Mouse (Mus musculus) heart, embryonic 11.5 days (tissue): ENCODE data around the gene Mcpt9. TPM values are rescaled to one million over a fixed set of nuclear protein-coding genes. Genes with fewer than 3 reads are reported as not detected.
"Not testable (repeated sequence)": the region's sequence is repeated elsewhere in the genome, so short reads cannot be mapped to it uniquely, and the experiment has no call there.

Experiments used
- ATAC-seq: fragments of 200-750 bp; cut with Nextera tagmentation; replicated peaks from 2 replicates; pipeline ENCODE4 v1.8.0; 2017; ENCODE audit warnings: moderate library complexity; ENCODE audit not compliant: insufficient number of reproducible peaks, low FRiP score, low TSS enrichment
- H3K27ac ChIP-seq: fragments of 300-500 bp; sonication (generic); 2 replicates; pipeline ENCODE4 v1.5.1; 2014; ENCODE audit warnings: mild to moderate bottlenecking, low read depth, low read length
- H3K27me3 ChIP-seq: fragments of 300-500 bp; sonication (generic); 2 replicates; pipeline ENCODE4 v1.6.1; 2014; ENCODE audit warnings: mild to moderate bottlenecking, low read length, mixed read lengths; ENCODE audit not compliant: control insufficient read depth, insufficient read depth
- H3K36me3 ChIP-seq: fragments of 300-500 bp; sonication (generic); 2 replicates; pipeline ENCODE4 v1.6.1; 2014; ENCODE audit warnings: mild to moderate bottlenecking, low read length, moderate library complexity, mixed read lengths; ENCODE audit not compliant: control insufficient read depth, insufficient read depth
- H3K4me1 ChIP-seq: fragments of 300-500 bp; sonication (generic); 2 replicates; pipeline ENCODE4 v1.6.1; 2014; ENCODE audit warnings: low read length; ENCODE audit not compliant: control insufficient read depth, insufficient read depth
- H3K4me2 ChIP-seq: fragments of 300-500 bp; sonication (generic); 2 replicates; pipeline ENCODE4 v1.6.1; 2014; ENCODE audit warnings: mild to moderate bottlenecking, moderate library complexity
- H3K4me3 ChIP-seq: fragments of 300-500 bp; sonication (generic); 2 replicates; pipeline ENCODE4 v1.5.1; 2014; ENCODE audit warnings: low read depth, low read length
- H3K9ac ChIP-seq: fragments of 300-500 bp; sonication (generic); 2 replicates; pipeline ENCODE4 v1.6.1; 2014; ENCODE audit warnings: mild to moderate bottlenecking, low read depth, low read length, moderate library complexity
- H3K9me3 ChIP-seq: fragments of 300-500 bp; sonication (generic); replicated peaks from 2 replicates; pipeline ENCODE4 v1.6.1; 2016; ENCODE audit warnings: low read length; ENCODE audit not compliant: control insufficient read depth
- WGBS: fragments of 180-500 bp; shearing (Covaris S2); extraction: QIAGEN DNeasy Blood & Tissue Kit; methylation state at CpG from one replicate; pipeline ENCODE4 v1.1.7; 2014; ENCODE audit not compliant: insufficient replicate concordance; 5-methylcytosine and 5-hydroxymethylcytosine counted together
- polyA plus RNA-seq: library from polyadenylated mRNA; unstranded; fragments of >200 nt; fragmentation: Nextera tagmentation; extraction: Ambion mirVana; gene quantifications from 2 replicates; pipeline ENCODE4 v1.2.1, GENCODE M21; 2014

The Mcpt9 gene
- polyA plus RNA-seq, 1 experiment from 2014 or later, result not detected

- no peaks in the 10 kb centered on the region for H3K27me3 ChIP-seq
- H3K9ac ChIP-seq, result no peak overlapping the region
- no peaks in the 10 kb centered on the region for H3K4me1 ChIP-seq
- WGBS, result 87% methylated on average over 2 of the region's 2 CpGs
- no peak for ATAC-seq
- no peak overlapping the region for H3K4me2 ChIP-seq
- no peak overlapping the region for H3K4me3 ChIP-seq
- H3K9me3 ChIP-seq, result no peaks in the 10 kb centered on the region
- H3K36me3 ChIP-seq, result no peaks in the 10 kb centered on the region
- no peak overlapping the region for H3K27ac ChIP-seq
These were observed 16.4 kb downstream of the Mcpt9 start for GRCm38 (mm10) chr14:56013924-56014323.

- Histone ChIP-seq H3K27me3 (no peaks in the 10 kb centered on the region), H3K36me3 (no peaks in the 10 kb centered on the region), H3K27ac (no peak overlapping the region), H3K9me3 (no peaks in the 10 kb centered on the region), H3K4me3 (no peak overlapping the region), H3K9ac (no peak overlapping the region), H3K4me2 (no peak overlapping the region), H3K4me1 (no peaks in the 10 kb centered on the region)
- no peak for ATAC-seq
- whole genome bisulfite sequencing, result 61% methylated on average over 3 of the region's 3 CpGs
These were observed 17.1 kb downstream of the Mcpt9 start for GRCm38 (mm10) chr14:56013147-56013546.

- not testable (repeated sequence) for H3K27ac ChIP-seq, ATAC-seq, H3K27me3 ChIP-seq, H3K9ac ChIP-seq, H3K4me3 ChIP-seq, H3K36me3 ChIP-seq, H3K4me2 ChIP-seq, H3K4me1 ChIP-seq, H3K9me3 ChIP-seq
- 64% methylated on average over 1 of the region's 3 CpGs for WGBS
These were observed 42.8 kb downstream of the Mcpt9 start for GRCm38 (mm10) chr14:55987464-55987863.

Other genes starting within 250 kb of the Mcpt9 start
- 13.2 and 19.7 TPM in 2 replicates for gene Adcy4, start 246.4 kb downstream of the Mcpt9 start, polyA plus RNA-seq
- 19.6 and 19.8 TPM in 2 replicates for gene Ripk3, start 241.6 kb downstream of the Mcpt9 start, polyA plus RNA-seq
- 15.5 and 16.9 TPM in 2 replicates for gene Nfatc4, start 207.4 kb downstream of the Mcpt9 start, polyA plus RNA-seq
- gene Nynrin, start 176.5 kb downstream of the Mcpt9 start, polyA plus RNA-seq, result 12.5 and 20.3 TPM in 2 replicates
- gene Cbln3, start 146.1 kb downstream of the Mcpt9 start, polyA plus RNA-seq, result 0.30 and 0.42 TPM in 2 replicates
- gene Khnyn, start 145.5 kb downstream of the Mcpt9 start, polyA plus RNA-seq, result 6.0 and 8.9 TPM in 2 replicates
- gene Sdr39u1, start 130.2 kb downstream of the Mcpt9 start, polyA plus RNA-seq, result 36.9 and 42.2 TPM in 2 replicates
- gene Cma1, start 85.8 kb downstream of the Mcpt9 start, polyA plus RNA-seq, result not detected in 2 replicates
- gene Cma2, start 79.5 kb downstream of the Mcpt9 start, polyA plus RNA-seq, result not detected in 2 replicates
- gene Mcpt1, start 12.5 kb downstream of the Mcpt9 start, polyA plus RNA-seq, result not detected in 2 replicates
- not detected in 2 replicates for gene Mcpt2, start 11.5 kb upstream of the Mcpt9 start, polyA plus RNA-seq
- not detected in 2 replicates for gene Mcpt4, start 31.8 kb upstream of the Mcpt9 start, polyA plus RNA-seq
- gene Mcpt8, start 54.8 kb upstream of the Mcpt9 start, polyA plus RNA-seq, result not detected in 2 replicates
- 0.21 TPM in 1 of 2 replicates, not detected in the other for gene Ctsg, start 72.1 kb upstream of the Mcpt9 start, polyA plus RNA-seq
- gene Gzme, start 90.1 kb upstream of the Mcpt9 start, polyA plus RNA-seq, result not detected in 2 replicates
- gene Gzmd, start 102.1 kb upstream of the Mcpt9 start, polyA plus RNA-seq, result not detected in 2 replicates
- gene Gzmg, start 129.1 kb upstream of the Mcpt9 start, polyA plus RNA-seq, result not detected in 2 replicates
- gene Gzmn, start 144.1 kb upstream of the Mcpt9 start, polyA plus RNA-seq, result not detected in 2 replicates
- gene Gzmf, start 180.9 kb upstream of the Mcpt9 start, polyA plus RNA-seq, result not detected in 2 replicates
- gene Gzmc, start 204.2 kb upstream of the Mcpt9 start, polyA plus RNA-seq, result not detected in 2 replicates
- gene Gzmb, start 231.8 kb upstream of the Mcpt9 start, polyA plus RNA-seq, result not detected in 2 replicates